Mouse (Mus musculus): ENCODE data around the gene Lrp1.

Lrp1 gene

GRCm38 (mm10) chr10:127592850-127593249, 28.1 kb downstream of the Lrp1 start:
- DNase-seq (ENCODE audit: low read depth, low spot score): no peak

GRCm38 (mm10) chr10:127592423-127592822, 28.5 kb downstream of the Lrp1 start:
- no peak for DNase-seq (ENCODE audit: low read depth, low spot score)

- DNase-seq (ENCODE audit: low read depth, low spot score): peak; percentile 44
Measured at GRCm38 (mm10) chr10:127591514-127591913, 29.4 kb downstream of the Lrp1 start.

DNA sequence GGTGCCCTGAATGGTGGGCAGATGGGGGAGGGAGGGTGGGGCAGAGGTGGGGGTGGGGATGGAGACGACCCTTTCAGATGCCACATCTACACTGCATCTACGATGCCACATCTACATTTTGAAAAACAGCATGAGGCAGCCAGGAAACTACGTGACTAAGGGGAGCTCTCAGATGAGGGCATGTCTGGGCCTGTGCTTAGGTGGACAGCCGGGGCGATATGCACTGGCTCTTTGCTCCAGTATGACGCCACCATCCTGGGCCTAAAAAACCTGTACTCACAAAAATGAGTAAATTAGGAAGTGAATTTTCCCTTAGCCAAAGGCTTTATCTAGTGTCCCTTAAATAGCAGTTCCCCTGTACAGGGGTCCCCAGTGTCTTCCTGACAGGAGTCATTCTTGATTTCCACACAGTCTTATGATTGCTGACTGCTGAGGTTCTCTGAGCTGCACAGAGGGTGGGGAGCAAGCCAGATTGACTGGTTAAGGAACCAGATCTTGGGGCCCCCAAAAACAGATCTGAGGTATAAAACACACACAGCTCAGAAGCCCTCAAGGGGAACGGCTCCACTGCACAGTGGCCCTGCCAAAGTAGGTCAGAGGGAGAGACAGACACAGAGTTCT, 30.0 kb downstream of the Lrp1 start:
- DNase-seq (ENCODE audit: low read depth, low spot score): no peak

- no peak for DNase-seq (ENCODE audit: low read depth, low spot score)
Measured at GRCm38 (mm10) chr10:127590256-127590655, 30.7 kb downstream of the Lrp1 start.

GRCm38 (mm10) chr10:127587776-127588175, 33.2 kb downstream of the Lrp1 start:
- DNase-seq (ENCODE audit: low read depth, low spot score): no peak

- DNase-seq (ENCODE audit: low read depth, low spot score): peak; percentile 57
Measured at GRCm38 (mm10) chr10:127586209-127586608, 34.7 kb downstream of the Lrp1 start.

DNA sequence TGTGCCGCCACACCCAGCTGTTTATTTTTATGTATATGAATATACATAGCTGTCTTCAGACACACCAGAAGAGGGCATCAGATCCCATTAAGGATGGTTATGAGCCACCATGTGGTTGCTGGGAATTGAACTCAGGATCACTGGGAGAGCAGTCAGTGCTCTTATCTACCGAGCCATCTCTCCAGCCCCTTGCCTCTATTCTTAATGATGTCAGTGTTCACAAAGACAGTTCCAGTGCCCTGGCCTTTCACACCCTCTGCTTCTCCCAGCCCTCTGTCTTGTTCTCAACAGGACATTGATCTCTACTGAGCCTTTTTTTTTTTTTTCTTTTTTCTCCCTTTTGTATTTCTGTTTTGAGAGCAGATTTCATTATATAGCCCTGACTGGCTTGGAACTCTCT, 35.4 kb downstream of the Lrp1 start:
- DNase-seq (ENCODE audit: low read depth, low spot score): no peak

- no peak for DNase-seq (ENCODE audit: low read depth, low spot score)
Measured at GRCm38 (mm10) chr10:127583649-127584048, 37.3 kb downstream of the Lrp1 start.

DNA sequence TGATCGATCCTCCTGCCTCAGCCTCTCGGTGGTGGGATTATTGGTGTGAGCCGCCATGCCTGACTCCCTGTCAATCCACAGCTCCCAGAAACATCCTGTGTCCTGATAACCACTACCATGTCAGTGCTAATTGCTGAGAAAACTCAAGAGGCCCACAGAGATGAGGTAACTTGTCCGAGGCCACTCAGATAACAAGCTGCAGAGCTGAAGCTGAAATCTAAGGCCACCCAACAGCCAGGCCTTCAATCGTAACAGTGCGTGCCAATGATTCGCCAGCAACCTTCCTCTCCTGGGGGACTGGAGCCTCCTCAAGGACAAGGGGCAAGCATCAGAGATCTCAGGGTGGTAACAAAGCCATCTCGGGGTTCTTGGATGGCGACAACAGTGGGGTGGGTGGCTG, 39.7 kb downstream of the Lrp1 start:
- no peak for DNase-seq (ENCODE audit: low read depth, low spot score)

DNA sequence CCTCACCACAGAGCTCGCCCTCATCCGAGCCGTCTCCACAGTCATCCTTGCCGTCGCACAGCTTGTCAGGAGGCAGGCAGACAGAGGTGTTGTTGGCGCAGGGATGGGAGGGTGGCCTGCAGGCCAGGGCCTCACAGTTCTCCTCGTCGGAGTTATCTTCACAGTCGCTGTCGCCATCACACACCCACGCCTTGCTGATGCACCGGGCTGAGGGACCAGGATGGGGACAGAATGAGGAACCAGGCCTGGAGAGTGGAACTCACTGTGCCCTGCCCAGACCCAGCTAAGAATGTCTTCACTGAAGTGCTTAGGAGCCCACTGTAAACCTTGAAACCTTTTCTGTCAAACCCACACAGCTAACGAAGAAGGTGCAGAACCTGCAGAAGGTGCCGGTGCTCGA, 43.0 kb downstream of the Lrp1 start:
- DNase-seq (ENCODE audit: low read depth, low spot score): no peak

GRCm38 (mm10) chr10:127577156-127577555, 43.8 kb downstream of the Lrp1 start:
- DNase-seq (ENCODE audit: low read depth, low spot score): no peak

- peak; percentile 74 for DNase-seq (ENCODE audit: low read depth, low spot score)
Measured at GRCm38 (mm10) chr10:127576381-127576961, 44.5 kb downstream of the Lrp1 start.

- no peak for DNase-seq (ENCODE audit: low read depth, low spot score)
Measured at GRCm38 (mm10) chr10:127575741-127576140, 45.2 kb downstream of the Lrp1 start.

- no peak for DNase-seq (ENCODE audit: low read depth, low spot score)
Measured at GRCm38 (mm10) chr10:127572281-127572680, 48.7 kb downstream of the Lrp1 start.

DNA sequence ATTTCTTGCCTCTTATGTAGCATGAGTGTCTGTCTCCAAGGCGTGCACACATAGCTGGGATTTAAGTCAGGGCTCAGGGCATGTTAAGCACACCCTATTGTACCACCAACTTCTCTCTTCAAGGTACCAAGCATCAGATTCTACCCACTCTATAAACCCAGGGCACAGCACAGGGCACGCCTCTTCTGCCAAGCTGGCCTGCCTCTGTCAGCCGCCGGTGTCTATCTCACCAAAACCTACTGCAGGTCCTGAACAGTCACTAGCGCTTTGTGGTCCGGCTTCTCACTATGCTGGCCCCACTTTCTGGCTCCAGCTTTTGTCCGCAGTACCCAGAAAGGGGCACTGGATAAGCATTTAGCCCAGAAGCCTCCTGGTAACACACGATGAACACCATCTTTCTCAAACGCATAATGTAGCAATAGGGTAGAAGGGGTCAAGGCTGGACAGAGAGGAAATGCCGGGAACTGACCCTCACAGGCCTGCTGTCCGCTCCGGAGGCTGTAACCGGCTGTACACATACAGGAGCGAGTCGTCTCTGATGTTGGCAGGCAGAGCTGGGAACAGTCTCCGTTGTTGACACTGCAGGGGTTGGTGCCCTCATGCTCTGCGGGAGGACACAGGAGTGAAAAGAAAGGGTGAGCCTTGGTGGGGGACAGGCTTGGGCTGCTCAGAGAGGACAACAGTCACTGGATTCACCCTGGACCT, 49.9 kb downstream of the Lrp1 start:
- no peak for DNase-seq (ENCODE audit: low read depth, low spot score)

DNA sequence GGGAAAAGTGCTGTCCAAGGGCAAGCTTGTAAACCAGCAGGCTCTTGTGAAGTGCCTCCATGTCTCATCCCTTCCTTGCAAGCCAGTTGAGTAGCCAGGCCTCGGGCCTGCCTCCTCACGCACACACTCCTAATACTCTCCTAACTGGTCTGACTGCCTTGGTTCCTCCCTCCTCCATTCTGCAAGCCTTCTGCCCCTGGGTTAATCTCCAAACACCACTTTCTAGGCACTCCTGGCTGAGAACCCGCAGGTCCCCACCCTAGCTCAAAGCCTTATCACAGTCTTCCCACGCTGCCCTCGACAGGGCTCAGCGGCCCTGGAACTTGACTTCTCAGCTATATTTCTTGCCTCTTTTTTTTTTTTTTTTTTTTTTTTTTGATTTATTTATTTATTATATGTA, 50.6 kb downstream of the Lrp1 start:
- DNase-seq (ENCODE audit: low read depth, low spot score): peak; percentile 20

- peak; percentile 88 for DNase-seq (ENCODE audit: low read depth, low spot score)
Measured at GRCm38 (mm10) chr10:127569450-127569849, 51.5 kb downstream of the Lrp1 start.

GRCm38 (mm10) chr10:127566553-127567326, 54.2 kb downstream of the Lrp1 start:
- no peak for DNase-seq (ENCODE audit: low read depth, low spot score)

DNA sequence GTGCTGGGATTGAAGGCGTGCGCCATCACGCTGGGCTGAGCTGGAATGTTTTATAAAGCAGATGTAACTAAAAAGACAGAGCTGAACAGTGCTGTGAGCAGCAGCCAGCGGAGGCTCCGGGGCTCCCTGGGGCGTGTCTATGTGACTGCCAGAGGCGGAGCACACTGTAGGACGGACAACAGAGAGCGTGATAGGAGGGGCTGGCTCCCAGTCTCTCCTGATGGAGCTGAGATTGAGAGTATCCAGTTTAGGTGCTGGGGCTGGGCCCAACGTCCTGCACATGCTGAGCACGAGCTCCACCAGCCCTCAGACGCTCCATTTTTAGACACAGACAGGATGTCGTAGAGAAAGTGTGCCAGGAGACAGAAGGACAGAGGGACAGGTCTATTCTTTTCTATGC, 56.6 kb downstream of the Lrp1 start:
- DNase-seq (ENCODE audit: low read depth, low spot score): no peak

DNA sequence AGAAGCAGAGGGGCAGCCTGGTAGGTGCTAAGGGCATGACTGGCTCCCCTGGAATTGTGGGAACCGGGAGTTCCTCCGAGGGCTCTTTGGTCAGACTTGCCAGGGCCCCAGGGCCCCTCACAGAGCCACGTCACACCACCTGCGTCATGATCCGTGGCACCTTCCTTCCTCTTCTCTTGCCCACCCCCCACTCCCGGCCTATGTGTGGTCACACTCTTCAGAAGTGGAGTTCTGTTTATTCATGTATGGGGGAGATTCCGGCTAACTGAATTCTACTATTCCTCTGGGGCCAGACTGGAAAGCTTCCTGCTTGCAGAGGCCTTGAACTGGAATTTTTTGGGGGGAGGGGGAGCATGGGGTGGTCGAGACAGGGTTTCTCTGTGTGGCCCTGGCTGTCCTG, 57.1 kb downstream of the Lrp1 start:
- no peak for DNase-seq (ENCODE audit: low read depth, low spot score)

DNA sequence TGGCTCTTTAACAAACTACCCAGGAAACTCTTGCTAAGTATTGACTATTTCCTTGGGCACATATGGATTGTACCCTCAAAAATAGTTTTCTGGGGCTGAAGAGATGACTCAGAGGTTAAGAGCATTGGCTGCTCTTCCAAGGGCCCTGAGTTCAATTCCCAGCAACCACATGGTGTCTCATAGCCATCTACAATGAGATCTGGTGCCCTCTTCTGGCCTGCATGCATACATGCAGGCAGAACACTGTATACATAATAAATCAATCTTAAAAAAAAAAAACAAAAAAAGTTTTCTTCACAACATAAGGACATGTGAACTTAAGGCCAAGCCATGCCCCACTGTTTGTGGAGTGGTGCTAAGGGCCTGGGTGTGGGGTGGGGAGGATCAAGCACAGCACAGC, 59.8 kb downstream of the Lrp1 start:
- peak; percentile 56 for DNase-seq (ENCODE audit: low read depth, low spot score)

All from 3T3-L1 (cell line).